Mouse (Mus musculus) C2C12 (cell line): ENCODE data around the gene Dydc1.

Source experiments
- CEBPB ChIP-seq: IDR thresholded peaks from one replicate; pipeline ENCODE4 v1.6.1; 2011; ENCODE audit warnings: low read depth, mild to moderate bottlenecking, control low read depth, moderate library complexity
- CTCF ChIP-seq: IDR thresholded peaks from one replicate; pipeline ENCODE4 v1.5.1; 2011; ENCODE audit not compliant: control insufficient read depth, insufficient read depth, insufficient read length
- FOSL1 ChIP-seq: IDR thresholded peaks from one replicate; pipeline ENCODE4 v1.8.0; 2011; ENCODE audit warnings: mild to moderate bottlenecking, low read length; ENCODE audit not compliant: poor library complexity, insufficient read depth, severe bottlenecking
- MAX ChIP-seq: IDR thresholded peaks from one replicate; pipeline ENCODE4 v1.6.1; 2011; ENCODE audit warnings: mild to moderate bottlenecking, control low read depth
- MYOD1 ChIP-seq: IDR thresholded peaks from one replicate; pipeline ENCODE4 v1.6.1; 2011; ENCODE audit warnings: low read depth; ENCODE audit not compliant: control insufficient read depth, insufficient read length
- MYOG ChIP-seq: IDR thresholded peaks from one replicate; pipeline ENCODE4 v1.6.1; 2011; ENCODE audit not compliant: control insufficient read depth, insufficient read length; ENCODE audit errors: extremely low read depth

- no peak for TF ChIP-seq FOSL1
- TF ChIP-seq CTCF = no peak
- no peak for TF ChIP-seq MYOG
- TF ChIP-seq MAX = no peak
- TF ChIP-seq CEBPB = no peak
- TF ChIP-seq MYOD1 = no peak
These were observed 14.8 kb downstream of the Dydc1 start for GRCm38 (mm10) chr14:41087509-41087908.
